Mouse (Mus musculus) CH12.LX (cell line): Measurements from ENCODE around the gene Smg9. TPM values are rescaled to one million over a fixed set of nuclear protein-coding genes. Genes with fewer than 3 reads are reported as not detected.

Source experiments
- DNase-seq: peaks from one replicate; pipeline ENCODE4 v3.0.0-alpha.2; 2013; ENCODE audit errors: extremely low read depth
- H3K27ac ChIP-seq: 2 replicates; pipeline ENCODE4 v1.5.1; 2012; ENCODE audit warnings: low read depth, mild to moderate bottlenecking, control low read depth, moderate library complexity; ENCODE audit not compliant: insufficient read depth
- H3K27me3 ChIP-seq: replicated peaks from 2 replicates; pipeline ENCODE3; 2012; ENCODE audit warnings: inconsistent platforms
- H3K36me3 ChIP-seq, 2 experiments: replicated peaks in 1 of 2; 2 replicates each; pipeline versions ENCODE3 to v1.6.1; 2012; ENCODE audit warnings: inconsistent platforms in 1 of 2, low read length in 1 of 2, mild to moderate bottlenecking in 1 of 2, mixed read lengths in 1 of 2, moderate library complexity in 1 of 2; ENCODE audit not compliant: control insufficient read depth in 1 of 2, insufficient read depth in 1 of 2
- H3K4me1 ChIP-seq, 2 experiments: 2 replicates each; pipeline ENCODE4 v1.6.1; 2012; ENCODE audit warnings: inconsistent platforms in 1 of 2, moderate library complexity in 1 of 2; ENCODE audit not compliant: insufficient read depth in 2 of 2, control insufficient read depth in 1 of 2
- H3K4me2 ChIP-seq: 2 replicates; pipeline ENCODE4 v1.6.1; 2012; ENCODE audit warnings: low read depth, mild to moderate bottlenecking, control low read depth; ENCODE audit not compliant: poor library complexity, insufficient read depth, severe bottlenecking
- H3K4me3 ChIP-seq, 3 experiments: fragments of 150-350 bp in 1 of 3; sonication (generic) in 1 of 3; replicated peaks in 1 of 3; 2 replicates each; pipeline versions ENCODE3 to v1.5.1; 2011 to 2012; ENCODE audit warnings: low read depth in 2 of 3, low read length in 2 of 3, mild to moderate bottlenecking in 2 of 3, moderate library complexity in 2 of 3, control low read depth in 1 of 3, improper control_type of control experiment in 1 of 3, inconsistent platforms in 1 of 3, mixed read lengths in 1 of 3; ENCODE audit not compliant: poor library complexity in 1 of 3
- H3K79me2 ChIP-seq: replicated peaks from 2 replicates; pipeline ENCODE4 v1.6.1; 2012; ENCODE audit warnings: mild to moderate bottlenecking, moderate library complexity; ENCODE audit not compliant: control insufficient read depth, poor library complexity, insufficient read depth, severe bottlenecking; ENCODE audit errors: extremely low read depth
- H3K9ac ChIP-seq: 2 replicates; pipeline ENCODE4 v1.6.1; 2012; ENCODE audit warnings: low read depth, mild to moderate bottlenecking, control low read depth, moderate library complexity; ENCODE audit not compliant: insufficient read depth
- H3K9me3 ChIP-seq: replicated peaks from 2 replicates; pipeline ENCODE3; 2012; ENCODE audit warnings: low read length, inconsistent platforms, mixed read lengths
- BHLHE40 ChIP-seq: IDR thresholded peaks from 2 replicates; pipeline ENCODE4 v1.6.1; 2011; ENCODE audit warnings: mild to moderate bottlenecking, low read depth, low read length, improper control_type of control experiment
- CHD1 ChIP-seq: IDR thresholded peaks from 2 replicates; pipeline ENCODE4 v1.6.1; 2012; ENCODE audit warnings: low read depth, low read length, improper control_type of control experiment, inconsistent platforms
- CHD2 ChIP-seq: IDR thresholded peaks from 2 replicates; pipeline ENCODE4 v1.6.1; 2011; ENCODE audit warnings: low read length, improper control_type of control experiment
- CTCF ChIP-seq, 2 experiments: IDR thresholded peaks in 1 of 2; conservative IDR thresholded peaks in 1 of 2; 2 replicates each; pipeline ENCODE4 v1.5.1; 2011 to 2012; ENCODE audit warnings: low read depth in 2 of 2, low read length in 2 of 2, improper control_type of control experiment in 1 of 2, inconsistent platforms in 1 of 2, mild to moderate bottlenecking in 1 of 2, moderate library complexity in 1 of 2
- ELF1 ChIP-seq: IDR thresholded peaks from 2 replicates; pipeline ENCODE4 v1.6.1; 2014; ENCODE audit warnings: low read depth, mild to moderate bottlenecking, inconsistent platforms, low read length, improper control_type of control experiment
- EP300 ChIP-seq: IDR thresholded peaks from 2 replicates; pipeline ENCODE4 v1.6.1; 2011; ENCODE audit warnings: low read length, improper control_type of control experiment
- ETS1 ChIP-seq: conservative IDR thresholded peaks from 2 replicates; pipeline ENCODE4 v1.6.1; 2012; ENCODE audit warnings: low read depth, mild to moderate bottlenecking, inconsistent platforms, low read length, improper control_type of control experiment, moderate library complexity
- GABPA ChIP-seq: IDR thresholded peaks from 2 replicates; pipeline ENCODE4 v1.6.1; 2012; ENCODE audit warnings: low read depth, low read length, improper control_type of control experiment, inconsistent platforms; ENCODE audit not compliant: insufficient replicate concordance
- HCFC1 ChIP-seq: IDR thresholded peaks from 2 replicates; pipeline ENCODE4 v1.6.1; 2012; ENCODE audit warnings: low read depth, mild to moderate bottlenecking, inconsistent platforms, low read length, improper control_type of control experiment
- JUN ChIP-seq: IDR thresholded peaks from 2 replicates; pipeline ENCODE4 v1.6.1; 2011; ENCODE audit warnings: low read depth, mild to moderate bottlenecking, low read length, improper control_type of control experiment, moderate library complexity; ENCODE audit not compliant: insufficient read depth
- MAFK ChIP-seq: IDR thresholded peaks from 2 replicates; pipeline ENCODE4 v1.6.1; 2011; ENCODE audit warnings: low read length, improper control_type of control experiment; ENCODE audit not compliant: insufficient replicate concordance
- MAZ ChIP-seq: IDR thresholded peaks from 2 replicates; pipeline ENCODE4 v1.6.1; 2012; ENCODE audit warnings: low read depth, mild to moderate bottlenecking, inconsistent platforms, low read length, improper control_type of control experiment, moderate library complexity
- MEF2A ChIP-seq: IDR thresholded peaks from 2 replicates; pipeline ENCODE4 v1.6.1; 2014; ENCODE audit warnings: low read depth, mild to moderate bottlenecking, inconsistent platforms, low read length, improper control_type of control experiment, borderline replicate concordance
- MXI1 ChIP-seq: IDR thresholded peaks from 2 replicates; pipeline ENCODE4 v1.6.1; 2011; ENCODE audit warnings: mild to moderate bottlenecking, low read depth, low read length, improper control_type of control experiment
- MYC ChIP-seq: IDR thresholded peaks from 2 replicates; pipeline ENCODE4 v1.6.1; 2011; ENCODE audit warnings: low read depth, mild to moderate bottlenecking, improper control_type of control experiment, low read length
- NELFE ChIP-seq: IDR thresholded peaks from 2 replicates; pipeline ENCODE4 v1.6.1; 2011; ENCODE audit warnings: low read depth, low read length, improper control_type of control experiment
- PAX5 ChIP-seq: IDR thresholded peaks from 2 replicates; pipeline ENCODE4 v1.6.1; 2012; ENCODE audit warnings: low read length, inconsistent platforms, mixed read lengths
- POLR2AphosphoS2 ChIP-seq: IDR thresholded peaks from 2 replicates; pipeline ENCODE4 v1.6.1; 2011; ENCODE audit warnings: low read depth, low read length, improper control_type of control experiment
- RAD21 ChIP-seq: IDR thresholded peaks from 2 replicates; pipeline ENCODE4 v1.6.1; 2011; ENCODE audit warnings: low read depth, mild to moderate bottlenecking, low read length, improper control_type of control experiment, moderate library complexity
- RCOR1 ChIP-seq: conservative IDR thresholded peaks from 2 replicates; pipeline ENCODE4 v1.6.1; 2012; ENCODE audit warnings: low read depth, mild to moderate bottlenecking, inconsistent platforms, low read length, improper control_type of control experiment
- SMC3 ChIP-seq: IDR thresholded peaks from 2 replicates; pipeline ENCODE4 v1.6.1; 2011; ENCODE audit warnings: low read depth, low read length, improper control_type of control experiment
- TBP ChIP-seq: conservative IDR thresholded peaks from 2 replicates; pipeline ENCODE4 v1.6.1; 2011; ENCODE audit warnings: low read depth, low read length, improper control_type of control experiment
- USF2 ChIP-seq: conservative IDR thresholded peaks from 2 replicates; pipeline ENCODE4 v1.6.1; 2011; ENCODE audit warnings: low read depth, low read length, improper control_type of control experiment
- ZKSCAN1 ChIP-seq: IDR thresholded peaks from 2 replicates; pipeline ENCODE4 v1.6.1; 2012; ENCODE audit warnings: low read depth, inconsistent platforms, low read length, improper control_type of control experiment, borderline replicate concordance
- ZMIZ1 ChIP-seq: IDR thresholded peaks from 2 replicates; pipeline ENCODE4 v1.6.1; 2012; ENCODE audit warnings: low read depth, mild to moderate bottlenecking, inconsistent platforms, low read length, improper control_type of control experiment
- dilution Hi-C: fragments of 300-500 bp; cut with MboI; formaldehyde crosslinking; loops from 2 replicates; pipeline ENCODE4 v1.14.3; 2020; ENCODE audit warnings: low sequenced_read_pairs; ENCODE audit not compliant: extremely low pct_unique_long_range_greater_than_20kb, extremely low pct_ligation_motif_present
- in situ Hi-C: fragments of 300-500 bp; cut with MboI; formaldehyde crosslinking; loops from 3 replicates; pipeline ENCODE4 v1.14.3; 2019; ENCODE audit warnings: low sequenced_read_pairs, low pct_ligation_motif_present, low pct_unique_long_range_greater_than_20kb, mixed read lengths
- polyA plus RNA-seq: library from polyadenylated mRNA; unstranded; fragments of >175 nt; gene quantifications from 2 replicates; pipeline ENCODE4 v1.2.1, GENCODE M21; 2012; ENCODE audit warnings: low read depth; ENCODE audit not compliant: insufficient read length
- total RNA-seq, 2 experiments: library from RNA; depleted of rRNA; stranded (reverse); fragments of 300-350 nt in 1 of 2; fragments of >200 nt in 1 of 2; gene quantifications; 2 replicates each; pipeline ENCODE4 v1.2.3; 2012 to 2014

Gene Smg9
- total and polyA plus RNA-seq, 3 experiments, result 19.9 to 26.8 (median 20.5) TPM

GRCm38 (mm10) chr7:24394054-24394453 is 5.4 kb upstream of the Smg9 start:
- no peak overlapping the region for H3K27ac ChIP-seq
- dilution Hi-C loops, result no loop called here
- no peak overlapping the region for H3K9ac ChIP-seq
- no peak for TF ChIP-seq MEF2A
- no peak for TF ChIP-seq CTCF (conservative IDR thresholded peaks at IDR 0.05 in 1 of 2, IDR thresholded peaks at IDR 0.05 in 1 of 2; ENCODE audit: low read depth in 2 of 2, low read length in 2 of 2)
- no peak for TF ChIP-seq GABPA
- no peak for TF ChIP-seq ZMIZ1
- TF ChIP-seq MXI1, result no peak
- TF ChIP-seq EP300, result no peak
- no peak for TF ChIP-seq ELF1
- no peak for TF ChIP-seq MAZ
- no peak for TF ChIP-seq BHLHE40
- no peak for TF ChIP-seq TBP
- TF ChIP-seq RAD21, result no peak
- no peak for TF ChIP-seq CHD2
- no peak for TF ChIP-seq NELFE
- TF ChIP-seq ZKSCAN1, result no peak
- no peak for TF ChIP-seq RCOR1
- TF ChIP-seq HCFC1, result no peak
- TF ChIP-seq PAX5, result no peak
- TF ChIP-seq USF2, result no peak
- TF ChIP-seq ETS1, result no peak
- H3K27me3 ChIP-seq, result no peaks in the 10 kb centered on the region
- no peaks in the 10 kb centered on the region for H3K36me3 ChIP-seq
- in situ Hi-C loops, result loop anchor here (25.0 kb wide), 1 partner anchor 432 kb away; the partner anchor contains the start of genes Vmn1r180 and Vmn1r181
- no peaks in the 10 kb centered on the region for H3K79me2 ChIP-seq
- H3K4me1 ChIP-seq, result peaks cover 6 to 42% of the 10 kb centered on the region in 2 experiments
- no peak overlapping the region for H3K4me3 ChIP-seq
- H3K9me3 ChIP-seq, result no peaks in the 10 kb centered on the region
- no peak overlapping the region for H3K4me2 ChIP-seq
- DNase-seq, result no peak

- Histone ChIP-seq H3K27ac (no peak overlapping the region), H3K9ac (no peak overlapping the region)
Measured at GRCm38 (mm10) chr7:24394475-24395161, 4.8 kb upstream of the Smg9 start.

More at GRCm38 (mm10) chr7:24394475-24395161, 4.8 kb upstream of the Smg9 start:
- no peak for DNase-seq
- no peaks in the 10 kb centered on the region for H3K79me2 ChIP-seq
- no peak overlapping the region for H3K4me3 ChIP-seq
- H3K27me3 ChIP-seq, result no peaks in the 10 kb centered on the region
- H3K4me1 ChIP-seq, result peaks cover 4 to 37% of the 10 kb centered on the region in 2 experiments
- in situ Hi-C loops, result loop anchor here (25.0 kb wide), 1 partner anchor 432 kb away; the partner anchor contains the start of genes Vmn1r180 and Vmn1r181
- no peaks in the 10 kb centered on the region for H3K9me3 ChIP-seq
- TF ChIP-seq USF2, result no peak
- no peak for TF ChIP-seq CTCF (conservative IDR thresholded peaks at IDR 0.05 in 1 of 2, IDR thresholded peaks at IDR 0.05 in 1 of 2; ENCODE audit: low read depth in 2 of 2, low read length in 2 of 2)
- TF ChIP-seq MAFK, result no peak
- TF ChIP-seq GABPA, result no peak
- no peak for TF ChIP-seq CHD1
- no peak for TF ChIP-seq SMC3
- no peak for TF ChIP-seq POLR2AphosphoS2
- no peak for TF ChIP-seq NELFE
- TF ChIP-seq MYC, result no peak
- no peak for TF ChIP-seq JUN
- dilution Hi-C loops, result no loop called here
- no peak overlapping the region for H3K4me2 ChIP-seq
- no peaks in the 10 kb centered on the region for H3K36me3 ChIP-seq
